Mouse (Mus musculus): ENCODE measurements at regions not wholly inside any gene's neighbourhood (a gene's known extent, or its start where the extent isn't known, plus 50 kb on each side); places are given as distances from the start of the nearest gene placed in this dataset.

- no peak for DNase-seq
These were observed 379.4 kb downstream of the Dmrt2 start for GRCm38 (mm10) chr19:26051478-26052215.

GRCm38 (mm10) chr19:26059668-26060067, 387.5 kb downstream of the Dmrt2 start:
- DNase-seq: no peak

GRCm38 (mm10) chr19:26068553-26068952, 396.3 kb downstream of the Dmrt2 start:
- DNase-seq: no peak

- DNase-seq: no peak
These were observed 397.7 kb downstream of the Dmrt2 start for GRCm38 (mm10) chr19:26069908-26070307.

- DNase-seq: no peak
These were observed 416.1 kb downstream of the Dmrt2 start for GRCm38 (mm10) chr19:26088318-26088717.

GRCm38 (mm10) chr19:26091386-26091785, 419.2 kb downstream of the Dmrt2 start:
- DNase-seq: no peak

GRCm38 (mm10) chr19:26093844-26094243, 421.6 kb downstream of the Dmrt2 start:
- no peak for DNase-seq

GRCm38 (mm10) chr19:26114326-26114725, 442.1 kb downstream of the Dmrt2 start:
- DNase-seq: no peak

GRCm38 (mm10) chr19:26128423-26128822, 456.2 kb downstream of the Dmrt2 start:
- DNase-seq: no peak

- no peak for DNase-seq
These were observed 462.2 kb downstream of the Dmrt2 start for GRCm38 (mm10) chr19:26134385-26134784.

GRCm38 (mm10) chr19:26135398-26136104, 463.3 kb downstream of the Dmrt2 start:
- no peak for DNase-seq

- no peak for DNase-seq
These were observed 464.2 kb upstream of the Smarca2 start for GRCm38 (mm10) chr19:26140647-26141046.

GRCm38 (mm10) chr19:26143539-26143938, 461.3 kb upstream of the Smarca2 start:
- no peak for DNase-seq

GRCm38 (mm10) chr19:26151216-26151615, 453.6 kb upstream of the Smarca2 start:
- DNase-seq: no peak

- DNase-seq: no peak
These were observed 439.9 kb upstream of the Smarca2 start for GRCm38 (mm10) chr19:26164993-26165392.

- DNase-seq: no peak
These were observed 423.1 kb upstream of the Smarca2 start for GRCm38 (mm10) chr19:26181774-26182173.

- DNase-seq: no peak
These were observed 419.8 kb upstream of the Smarca2 start for GRCm38 (mm10) chr19:26185012-26185411.

GRCm38 (mm10) chr19:26190803-26191202, 414.0 kb upstream of the Smarca2 start:
- DNase-seq: no peak

- DNase-seq: no peak
These were observed 411.2 kb upstream of the Smarca2 start for GRCm38 (mm10) chr19:26193664-26194063.

GRCm38 (mm10) chr19:26208760-26209159, 396.1 kb upstream of the Smarca2 start:
- no peak for DNase-seq

- no peak for DNase-seq
These were observed 370.3 kb upstream of the Smarca2 start for GRCm38 (mm10) chr19:26234539-26234938.

- no peak for DNase-seq
These were observed 360.8 kb upstream of the Smarca2 start for GRCm38 (mm10) chr19:26244067-26244466.

GRCm38 (mm10) chr19:26249751-26250150, 355.1 kb upstream of the Smarca2 start:
- DNase-seq: peak; percentile 24 to 27

GRCm38 (mm10) chr19:26258677-26259076, 346.2 kb upstream of the Smarca2 start:
- DNase-seq: no peak
